Mouse (Mus musculus) midbrain, embryonic 14.5 days (tissue): Measurements from ENCODE around the gene Fdxr. TPM values are rescaled to one million over a fixed set of nuclear protein-coding genes. Genes with fewer than 3 reads are reported as not detected.
A peak's percentile ranks its signal among the peaks of the same experiment; 100 is the strongest.

Source experiments
- ATAC-seq: fragments of 200-750 bp; cut with Nextera tagmentation; 2 replicates; pipeline ENCODE4 v1.8.0; 2017; ENCODE audit warnings: moderate number of reproducible peaks, moderate library complexity; ENCODE audit not compliant: low FRiP score, low TSS enrichment
- DNase-seq: peaks from one replicate; pipeline ENCODE4 v3.0.0-alpha.2; 2015
- H3K27ac ChIP-seq: fragments of 300-500 bp; sonication (generic); replicated peaks from 2 replicates; pipeline ENCODE4 v1.5.1; 2014; ENCODE audit warnings: mild to moderate bottlenecking, low read depth, low read length, moderate library complexity
- H3K27me3 ChIP-seq: fragments of 300-500 bp; sonication (generic); 2 replicates; pipeline ENCODE4 v1.6.1; 2014; ENCODE audit warnings: low read length, control low read depth, mixed read lengths; ENCODE audit not compliant: control insufficient read depth, insufficient read depth
- H3K36me3 ChIP-seq: fragments of 300-500 bp; sonication (generic); 2 replicates; pipeline ENCODE4 v1.6.1; 2014; ENCODE audit warnings: low read length, control low read depth; ENCODE audit not compliant: control insufficient read depth, insufficient read depth
- H3K4me1 ChIP-seq: fragments of 300-500 bp; sonication (generic); 2 replicates; pipeline ENCODE4 v1.6.1; 2014; ENCODE audit warnings: mild to moderate bottlenecking, antibody characterized with exemption, low read length, control low read depth; ENCODE audit not compliant: control insufficient read depth, insufficient read depth
- H3K4me2 ChIP-seq: fragments of 300-500 bp; sonication (generic); 2 replicates; pipeline ENCODE4 v1.6.1; 2014; ENCODE audit warnings: mild to moderate bottlenecking, low read length, moderate library complexity
- H3K4me3 ChIP-seq: fragments of 300-500 bp; sonication (generic); replicated peaks from 2 replicates; pipeline ENCODE4 v1.5.1; 2014; ENCODE audit warnings: low read depth, low read length
- H3K9ac ChIP-seq: fragments of 300-500 bp; sonication (generic); replicated peaks from 2 replicates; pipeline ENCODE4 v1.6.1; 2014; ENCODE audit warnings: mild to moderate bottlenecking, low read length, moderate library complexity
- H3K9me3 ChIP-seq: fragments of 300-500 bp; sonication (generic); 2 replicates; pipeline ENCODE4 v1.6.1; 2016; ENCODE audit warnings: low read length, control low read depth, mixed read lengths; ENCODE audit not compliant: control insufficient read depth
- WGBS: fragments of 180-500 bp; shearing (Covaris S2); extraction: QIAGEN DNeasy Blood & Tissue Kit; methylation state at CpG from one replicate; pipeline ENCODE4 v1.1.7; 2014; 5-methylcytosine and 5-hydroxymethylcytosine counted together
- polyA plus RNA-seq: library from polyadenylated mRNA; unstranded; fragments of >200 nt; fragmentation: Nextera tagmentation; extraction: Ambion mirVana; gene quantifications from 2 replicates; pipeline ENCODE4 v1.2.1, GENCODE M21; 2014

The Fdxr gene
- polyA plus RNA-seq, 1 experiment from 2014 or later, result 15.0 TPM

DNA sequence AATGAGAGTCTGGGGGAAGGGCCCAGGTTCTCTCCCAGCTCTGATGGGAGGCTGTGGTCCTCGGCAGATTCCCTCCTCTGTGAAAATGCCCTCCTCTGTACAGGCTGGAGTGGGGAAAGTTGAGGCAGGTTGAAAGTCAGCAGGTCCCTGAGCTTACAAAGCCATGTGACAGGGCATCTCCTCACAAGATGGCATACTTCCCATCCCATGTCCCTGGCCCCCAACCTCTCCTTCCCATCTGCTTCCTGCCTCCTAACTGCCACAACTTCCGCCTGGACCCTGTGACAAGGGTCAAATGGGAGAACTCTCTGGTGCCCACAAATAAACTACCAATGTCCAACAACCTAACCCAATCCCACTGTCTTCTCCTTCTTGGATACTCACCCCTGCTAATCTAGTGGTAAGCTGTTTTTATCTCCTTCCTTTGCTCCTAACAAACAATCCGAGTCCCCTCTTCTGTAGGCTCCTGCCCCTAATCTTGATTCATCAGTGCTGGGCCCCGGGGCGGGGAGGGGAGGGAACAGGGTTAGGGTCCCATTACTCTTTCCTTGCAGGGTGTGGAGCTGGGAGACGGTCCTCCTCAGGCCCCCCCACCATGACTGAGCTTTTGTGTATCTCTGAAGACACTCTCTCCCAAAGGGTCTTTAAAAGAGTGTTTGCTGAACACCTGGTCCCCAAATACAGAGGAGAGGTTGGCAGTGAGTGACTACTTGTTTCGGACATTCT, 12.6 kb downstream of the Fdxr start:
- ATAC-seq, result no peak
- 74% methylated on average over 7 of the region's 7 CpGs for WGBS

DNA sequence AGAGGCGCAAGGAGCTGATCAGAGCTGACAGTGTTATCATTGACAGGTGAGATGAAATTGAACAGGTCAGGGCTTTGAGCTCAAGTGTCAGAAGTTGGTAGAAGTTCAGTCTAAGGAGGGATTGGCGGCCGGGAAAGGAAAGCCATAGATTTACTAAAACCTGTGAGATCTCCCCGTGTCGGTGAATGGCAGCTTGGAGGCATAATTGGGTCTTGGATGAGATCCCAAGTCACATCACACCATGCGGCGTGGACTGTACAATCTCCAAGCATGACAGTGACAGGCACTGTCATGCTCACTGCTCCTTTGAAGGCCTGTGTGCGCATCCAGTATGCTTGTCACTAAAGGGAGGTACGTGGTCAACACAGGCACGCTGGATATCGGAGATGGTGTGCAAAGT, 13.9 kb downstream of the Fdxr start:
- Histone ChIP-seq H3K9ac (no peak overlapping the region), H3K4me3 (no peak overlapping the region), H3K4me2 (no peak overlapping the region), H3K27ac (no peak overlapping the region), H3K9me3 (no peaks in the 10 kb centered on the region), H3K4me1 (peaks cover 21% of the 10 kb centered on the region), H3K27me3 (peaks cover 69% of the 10 kb centered on the region), H3K36me3 (peaks cover 5% of the 10 kb centered on the region)
- ATAC-seq, result no peak
- WGBS, result 79% methylated on average over 11 of the region's 11 CpGs
- no peak for DNase-seq

More for the DNA sequence above, 12.6 kb downstream of the Fdxr start:
- Histone ChIP-seq H3K27ac (no peak overlapping the region), H3K4me2 (no peak overlapping the region), H3K4me3 (no peak overlapping the region), H3K9me3 (no peaks in the 10 kb centered on the region), H3K4me1 (peaks cover 21% of the 10 kb centered on the region), H3K9ac (no peak overlapping the region), H3K36me3 (peaks cover 18% of the 10 kb centered on the region), H3K27me3 (peaks cover 66% of the 10 kb centered on the region)
- no peak for DNase-seq

DNA sequence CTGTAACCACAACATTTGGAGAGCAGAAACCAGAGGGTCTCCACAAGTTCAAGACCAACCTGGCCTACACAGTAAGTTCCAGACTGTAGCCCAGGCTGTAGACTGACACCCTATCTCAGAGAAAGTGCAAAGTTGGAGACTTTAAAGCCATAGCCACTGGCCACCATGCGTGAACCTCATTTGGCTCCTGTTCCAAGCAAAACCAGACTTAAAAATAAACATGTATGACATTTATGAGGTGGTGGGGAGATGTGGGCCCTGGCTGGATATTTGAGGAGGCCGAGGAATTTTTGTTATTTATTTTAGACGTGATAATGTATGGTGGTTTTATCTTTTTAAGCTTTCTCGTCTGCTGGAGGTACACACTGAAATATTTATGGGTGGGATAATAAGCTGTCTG, 17.7 kb downstream of the Fdxr start:
- no peak for ATAC-seq
- H3K27ac ChIP-seq, result no peak overlapping the region

DNA sequence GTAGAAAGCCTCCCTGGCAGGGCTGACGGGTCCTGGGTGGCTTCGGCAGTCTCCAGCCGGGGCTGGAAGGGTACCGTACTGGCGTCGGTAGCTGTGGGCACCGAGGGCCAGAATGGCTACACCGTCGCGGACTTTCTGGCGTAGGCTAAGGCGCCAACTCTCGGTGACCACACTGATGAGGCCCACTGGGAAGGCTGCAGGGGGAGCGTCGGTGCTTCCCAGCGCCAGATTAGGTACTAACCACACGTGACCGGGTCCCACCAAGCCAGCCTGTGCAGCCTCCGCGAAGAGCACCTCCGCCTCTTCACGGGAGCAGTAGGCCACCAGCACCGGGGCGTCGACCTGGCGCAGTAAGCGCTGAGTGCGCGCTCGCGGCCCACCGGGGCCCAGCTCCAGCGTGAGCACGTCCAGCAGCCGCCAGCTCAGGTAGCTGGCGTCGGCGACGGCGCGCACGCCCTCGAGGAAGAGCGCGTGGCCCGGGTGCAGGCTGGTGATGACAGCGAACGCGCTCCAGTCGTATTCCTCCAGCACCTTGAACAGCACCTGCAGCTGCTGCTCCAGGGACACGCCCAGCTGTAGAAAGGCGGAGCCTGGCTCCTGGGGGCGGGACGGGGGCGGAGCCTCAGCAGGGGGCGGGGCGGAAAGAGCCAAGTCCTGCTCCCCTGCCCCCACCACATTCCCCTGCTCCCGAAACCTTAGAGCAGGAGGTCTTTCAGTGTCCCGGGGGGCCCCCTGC, 18.9 kb downstream of the Fdxr start:
- H3K27ac ChIP-seq, result no peak overlapping the region
- H3K4me3 ChIP-seq, result peak overlapping the region; percentile 19; the same call in 1 of the 2 replicates
- no peaks in the 10 kb centered on the region for H3K9me3 ChIP-seq
- H3K27me3 ChIP-seq, result peaks cover 44% of the 10 kb centered on the region
- WGBS, result 17% methylated on average over 57 of the region's 59 CpGs
- DNase-seq (peak; percentile 42), ATAC-seq (no peak)
- H3K9ac ChIP-seq, result no peak overlapping the region
- 0 out of 2 replicates have a peak, but pooled peaks cover 3% of the 10 kb centered on the region for H3K4me1 ChIP-seq
- peak overlapping the region; percentile 40 for H3K4me2 ChIP-seq
- no peaks in the 10 kb centered on the region for H3K36me3 ChIP-seq

More for the DNA sequence above, 17.7 kb downstream of the Fdxr start:
- Histone ChIP-seq H3K4me2 (no peak overlapping the region), H3K27me3 (peaks cover 48% of the 10 kb centered on the region), H3K4me1 (0 out of 2 replicates have a peak, but pooled peaks cover 3% of the 10 kb centered on the region), H3K9ac (no peak overlapping the region), H3K9me3 (no peaks in the 10 kb centered on the region), H3K36me3 (no peaks in the 10 kb centered on the region), H3K4me3 (no peak overlapping the region)
- no peak for DNase-seq
- 88% methylated on average over 4 of the region's 4 CpGs for WGBS

DNA sequence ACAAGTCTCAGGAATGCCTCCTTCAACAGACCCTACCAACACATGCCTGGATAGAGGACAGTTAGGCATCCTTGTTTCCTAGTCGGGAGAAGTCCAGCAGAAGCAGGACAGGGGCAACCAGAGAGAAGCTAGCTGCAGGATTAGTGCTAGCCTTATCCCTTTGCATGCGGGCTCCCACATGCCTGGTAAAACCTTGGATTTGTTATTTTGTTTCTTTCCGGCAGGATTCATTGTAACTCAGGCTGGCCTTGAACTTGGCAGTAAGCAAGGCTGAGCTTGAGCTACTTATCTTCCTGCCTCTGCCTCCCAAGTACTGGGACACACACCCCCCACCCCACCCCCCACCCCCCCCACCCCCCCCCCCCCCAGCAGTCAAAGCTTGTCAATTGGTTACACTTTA, 25.6 kb downstream of the Fdxr start:
- Histone ChIP-seq H3K9ac (no peak overlapping the region), H3K4me3 (no peak overlapping the region), H3K27ac (no peak overlapping the region), H3K4me2 (no peak overlapping the region), H3K36me3 (no peaks in the 10 kb centered on the region), H3K4me1 (peaks cover 17% of the 10 kb centered on the region; the same call in 1 of the 2 replicates), H3K27me3 (peaks cover 38% of the 10 kb centered on the region), H3K9me3 (no peaks in the 10 kb centered on the region)
- no peak for DNase-seq
- 45% methylated on average over 3 of the region's 3 CpGs for WGBS
- ATAC-seq, result no peak

DNA sequence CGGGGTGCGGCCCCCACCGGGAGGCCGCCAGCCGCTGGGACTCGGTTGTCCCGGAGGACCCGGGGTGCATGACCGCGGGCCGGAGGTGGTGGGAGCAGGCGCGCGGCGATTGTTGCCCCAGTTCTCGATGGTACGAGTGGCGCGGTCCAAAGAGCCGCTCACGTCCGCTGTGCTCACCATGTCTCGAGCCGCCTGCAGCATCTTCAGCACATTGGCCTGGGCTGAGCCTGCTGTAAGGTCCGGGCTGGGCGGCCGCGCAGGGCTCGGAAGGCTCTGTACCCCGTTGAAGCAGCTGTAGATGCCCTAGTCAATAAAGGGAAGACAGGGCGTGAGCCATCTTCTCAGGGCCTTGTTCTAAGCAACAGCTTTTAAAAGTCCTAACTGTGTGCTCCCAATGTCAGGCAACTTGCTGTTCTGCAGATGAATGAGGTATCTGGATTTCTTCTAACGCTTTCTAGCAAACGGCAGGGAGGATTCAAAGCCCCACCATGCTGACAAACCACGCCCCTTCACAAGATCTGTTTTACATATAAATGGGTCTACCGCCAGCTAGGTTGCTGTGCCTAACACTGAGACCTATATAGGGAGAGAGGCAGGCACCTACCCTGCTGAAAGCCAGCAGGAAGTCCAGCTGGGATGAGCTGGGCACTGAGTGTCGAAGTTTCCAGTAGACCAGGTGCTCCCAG, 26.3 kb downstream of the Fdxr start:
- H3K4me1 ChIP-seq, result peaks cover 17% of the 10 kb centered on the region; the same call in 1 of the 2 replicates
- no peak for DNase-seq
- no peaks in the 10 kb centered on the region for H3K9me3 ChIP-seq
- no peaks in the 10 kb centered on the region for H3K36me3 ChIP-seq
- peak overlapping the region; percentile 54 for H3K9ac ChIP-seq
- H3K4me2 ChIP-seq, result peak overlapping the region; percentile 90
- H3K4me3 ChIP-seq, result peak overlapping the region; percentile 44
- H3K27me3 ChIP-seq, result peaks cover 33% of the 10 kb centered on the region
- WGBS, result under 1% methylated on average over 36 of the region's 36 CpGs
- no peak overlapping the region for H3K27ac ChIP-seq
- ATAC-seq, result no peak

DNA sequence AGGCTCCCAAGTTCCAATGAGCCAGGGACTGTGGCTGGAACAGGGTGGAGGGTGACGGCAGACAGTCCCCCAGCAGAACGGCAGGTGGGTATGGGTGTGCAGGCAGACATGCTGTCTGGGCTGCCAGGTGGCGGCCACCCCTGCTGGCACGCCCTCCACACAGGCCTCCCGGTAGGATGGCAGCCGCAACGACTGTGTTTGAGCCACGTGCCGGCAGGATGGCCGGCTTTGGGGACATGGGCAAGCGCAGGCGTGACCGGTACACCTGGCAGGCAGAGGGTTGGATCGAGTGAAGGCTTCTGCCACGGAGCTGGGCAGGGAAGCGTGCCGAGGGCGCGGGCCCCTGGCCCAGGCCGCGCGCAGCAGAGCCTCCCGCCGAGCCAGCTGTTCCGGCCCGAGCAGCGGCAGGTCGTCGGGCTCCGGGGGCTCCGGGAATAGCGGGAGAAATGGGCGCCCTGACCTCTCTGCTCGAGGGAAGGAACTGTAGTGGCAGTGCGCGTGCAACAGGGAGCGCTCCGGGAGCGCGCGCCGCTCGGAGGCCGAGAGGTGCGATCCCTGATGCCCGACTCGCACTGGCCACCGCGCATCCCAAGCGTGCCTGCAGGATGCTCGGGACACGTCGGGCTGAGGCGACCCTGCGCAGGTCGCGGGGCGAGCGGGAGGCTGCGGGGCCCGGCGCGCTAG, 27.0 kb downstream of the Fdxr start:
- ATAC-seq (no peak; the same call in 1 of the 2 replicates), DNase-seq (peak; percentile 69)

DNA sequence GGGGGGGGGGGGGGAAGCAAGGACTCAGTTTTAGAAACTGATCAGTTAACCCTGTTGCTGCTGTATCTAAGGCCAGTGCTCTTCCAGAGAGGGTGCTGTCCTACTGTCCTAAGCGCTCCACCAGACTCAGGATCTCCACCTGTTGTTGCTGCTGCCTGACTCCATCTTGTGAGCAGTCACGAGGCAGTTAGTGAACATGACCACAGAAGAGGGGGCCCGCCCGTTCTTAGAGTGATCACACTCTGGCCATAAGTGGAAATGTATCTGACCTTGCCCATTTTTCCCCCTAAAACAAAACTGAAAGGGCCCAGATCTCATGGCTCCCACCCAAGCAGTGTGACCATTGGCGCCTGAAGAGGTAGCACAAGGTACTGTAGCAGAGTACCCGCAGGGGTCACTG, 28.9 kb downstream of the Fdxr start:
- H3K4me3 ChIP-seq, result no peak overlapping the region
- no peak overlapping the region for H3K4me2 ChIP-seq
- peaks cover 33% of the 10 kb centered on the region for H3K27me3 ChIP-seq
- 78% methylated on average over 6 of the region's 6 CpGs for WGBS
- H3K36me3 ChIP-seq, result peaks cover 20% of the 10 kb centered on the region
- ATAC-seq (no peak), DNase-seq (no peak)
- H3K9ac ChIP-seq, result no peak overlapping the region
- no peak overlapping the region for H3K27ac ChIP-seq
- peaks cover 17% of the 10 kb centered on the region; the same call in 1 of the 2 replicates for H3K4me1 ChIP-seq
- no peaks in the 10 kb centered on the region for H3K9me3 ChIP-seq

More for the DNA sequence above, 27.0 kb downstream of the Fdxr start:
- WGBS, result 2% methylated on average over 62 of the region's 63 CpGs
- Histone ChIP-seq H3K9me3 (no peaks in the 10 kb centered on the region), H3K9ac (peak overlapping the region; percentile 54), H3K36me3 (peaks cover 4% of the 10 kb centered on the region; the same call in 1 of the 2 replicates), H3K27ac (no peak overlapping the region), H3K27me3 (peaks cover 33% of the 10 kb centered on the region), H3K4me2 (peak overlapping the region; percentile 90), H3K4me1 (peaks cover 17% of the 10 kb centered on the region; the same call in 1 of the 2 replicates), H3K4me3 (peak overlapping the region; percentile 44)
